Mouse (Mus musculus): ENCODE data around the gene Lima1. TPM values are rescaled to one million over a fixed set of nuclear protein-coding genes. Genes with fewer than 3 reads are reported as not detected.
"Not testable (repeated sequence)": the region's sequence is repeated elsewhere in the genome, so short reads cannot be mapped to it uniquely, and the experiment has no call there.

Lima1 gene
- polyA plus RNA-seq, 1 experiment from 2014 or later, result 19.9 TPM

DNA sequence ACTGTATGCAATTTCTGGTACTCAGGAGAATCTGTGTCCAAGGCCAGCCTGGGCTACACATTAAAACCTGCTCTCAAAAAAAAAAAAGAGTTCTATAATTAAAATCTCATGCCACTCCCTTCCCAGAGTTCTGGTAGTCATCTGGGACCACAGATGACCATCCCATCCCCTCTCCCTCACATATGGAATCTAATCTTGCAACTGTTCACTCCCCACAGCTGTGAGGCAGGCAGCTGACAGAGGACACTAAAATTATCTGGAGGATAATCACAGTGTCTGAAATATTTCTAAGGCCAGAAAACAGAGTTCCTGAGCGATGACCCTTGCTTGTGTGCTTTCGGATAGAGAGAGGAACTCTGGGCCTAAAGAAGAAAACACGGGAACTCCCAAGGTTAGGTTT lies 40.6 kb downstream of the Lima1 start:
- H3K27me3 ChIP-seq (ENCODE audit: control insufficient read depth, insufficient read depth, low read length), result no peaks in the 10 kb centered on the region
- ATAC-seq (replicated peaks; ENCODE audit: extremely low read depth, insufficient read depth, low FRiP score), result no peak
- no peak overlapping the region for H3K4me2 ChIP-seq (ENCODE audit: low read depth, low read length)
- no peak overlapping the region for H3K27ac ChIP-seq (ENCODE audit: low read length)
- H3K4me1 ChIP-seq (ENCODE audit: control insufficient read depth, insufficient read depth, low read length), result no peaks in the 10 kb centered on the region
- H3K36me3 ChIP-seq (ENCODE audit: control insufficient read depth, insufficient read depth), result no peaks in the 10 kb centered on the region
- H3K9ac ChIP-seq (ENCODE audit: low read length), result no peak overlapping the region
- 75% methylated on average over 3 of the region's 3 CpGs for WGBS
- no peak overlapping the region for H3K4me3 ChIP-seq (ENCODE audit: low read length)
- no peaks in the 10 kb centered on the region for H3K9me3 ChIP-seq (replicated peaks; ENCODE audit: control insufficient read depth, low read length)

DNA sequence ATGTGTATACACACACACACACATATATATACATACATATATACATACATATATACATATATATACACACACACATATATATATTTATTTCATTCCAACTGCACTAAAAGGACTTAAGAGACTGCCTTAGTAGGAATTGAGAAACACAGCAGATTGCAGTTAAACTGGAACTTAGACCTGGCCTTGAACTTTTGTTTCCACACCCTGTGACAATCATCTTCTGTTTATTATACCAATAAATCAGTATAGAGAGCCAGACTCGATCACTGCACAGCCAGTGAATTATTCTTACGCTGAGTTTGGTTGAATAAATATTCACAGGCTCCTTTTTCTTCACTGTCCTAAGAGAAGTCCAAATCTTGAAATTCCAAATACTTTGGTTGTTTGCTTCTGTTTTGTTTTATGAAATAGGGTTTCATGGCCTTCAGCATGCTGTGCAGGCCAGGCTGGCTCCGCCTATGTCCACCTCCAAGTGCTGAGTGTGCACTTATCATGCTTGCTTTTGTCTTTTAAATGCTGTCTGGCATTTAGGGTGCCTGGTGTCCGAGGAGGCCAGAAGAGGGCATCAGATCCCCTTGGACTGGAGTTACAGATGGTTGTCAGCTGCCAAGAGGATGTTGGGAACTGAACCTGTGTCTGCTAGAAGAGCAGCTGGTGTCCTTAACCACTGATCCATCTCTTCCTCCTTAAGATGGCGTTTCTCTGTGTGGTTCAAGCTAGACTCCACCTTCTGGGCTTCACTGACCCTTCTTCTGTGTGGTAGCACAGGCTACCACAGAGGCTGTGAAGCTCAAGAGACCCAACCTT lies 41.4 kb downstream of the Lima1 start:
- no peak for ATAC-seq (replicated peaks; ENCODE audit: extremely low read depth, insufficient read depth, low FRiP score)
- 84% methylated on average over 5 of the region's 5 CpGs for WGBS
- no peak overlapping the region for H3K4me2 ChIP-seq (ENCODE audit: low read depth, low read length)

DNA sequence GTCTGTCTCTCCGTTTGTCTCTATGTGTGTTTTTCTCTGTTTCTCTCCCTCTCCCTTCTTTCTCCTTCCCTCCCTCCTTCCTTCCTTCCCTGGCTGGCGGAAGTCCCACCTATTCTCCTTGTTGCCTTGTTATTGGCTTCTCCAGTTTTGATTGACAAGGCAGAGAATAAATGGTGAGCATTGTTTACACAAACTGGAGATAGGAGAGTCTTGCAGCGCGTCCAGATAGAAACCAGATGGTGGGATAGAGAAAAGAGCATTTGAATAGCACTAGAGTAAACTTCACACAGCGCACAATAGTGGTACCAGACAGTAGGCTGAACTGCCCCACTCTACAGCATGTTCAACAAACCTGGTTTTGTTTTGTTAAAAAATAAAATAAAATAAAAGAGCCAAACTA lies 43.7 kb downstream of the Lima1 start:
- Histone ChIP-seq H3K27me3 (ENCODE audit: control insufficient read depth, insufficient read depth, low read length) (no peaks in the 10 kb centered on the region), H3K27ac (ENCODE audit: low read length) (no peak overlapping the region), H3K9me3 (replicated peaks; ENCODE audit: control insufficient read depth, low read length) (no peaks in the 10 kb centered on the region), H3K9ac (ENCODE audit: low read length) (no peak overlapping the region), H3K4me1 (ENCODE audit: control insufficient read depth, insufficient read depth, low read length) (no peaks in the 10 kb centered on the region), H3K4me3 (ENCODE audit: low read length) (no peak overlapping the region), H3K4me2 (ENCODE audit: low read depth, low read length) (no peak overlapping the region), H3K36me3 (ENCODE audit: control insufficient read depth, insufficient read depth) (no peaks in the 10 kb centered on the region)
- no peak for ATAC-seq (replicated peaks; ENCODE audit: extremely low read depth, insufficient read depth, low FRiP score)
- 53% methylated on average over 5 of the region's 5 CpGs for WGBS

More for the DNA sequence above, 41.4 kb downstream of the Lima1 start:
- Histone ChIP-seq H3K36me3 (ENCODE audit: control insufficient read depth, insufficient read depth) (no peaks in the 10 kb centered on the region), H3K27ac (ENCODE audit: low read length) (no peak overlapping the region), H3K4me3 (ENCODE audit: low read length) (no peak overlapping the region), H3K9ac (ENCODE audit: low read length) (no peak overlapping the region), H3K9me3 (replicated peaks; ENCODE audit: control insufficient read depth, low read length) (no peaks in the 10 kb centered on the region), H3K4me1 (ENCODE audit: control insufficient read depth, insufficient read depth, low read length) (no peaks in the 10 kb centered on the region), H3K27me3 (ENCODE audit: control insufficient read depth, insufficient read depth, low read length) (no peaks in the 10 kb centered on the region)

DNA sequence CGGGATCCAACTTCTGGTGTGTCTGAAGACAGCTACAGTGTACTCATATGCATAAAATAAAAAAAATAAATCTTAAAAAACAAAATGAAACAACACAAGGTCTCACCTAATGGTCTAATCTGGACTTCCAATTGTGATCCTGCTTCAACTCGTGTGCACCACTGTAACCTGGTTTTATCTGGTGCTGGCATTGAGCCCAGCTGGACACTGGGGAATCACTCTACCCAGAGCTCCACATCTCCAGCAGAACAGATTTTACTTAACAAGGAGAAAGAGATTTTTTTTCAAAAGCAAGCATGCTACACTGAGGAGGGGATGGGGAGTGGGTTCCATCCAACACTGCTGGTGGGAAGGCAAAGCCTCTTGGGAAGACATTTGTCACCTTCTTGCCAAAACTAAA lies 47.2 kb downstream of the Lima1 start:
- H3K4me2 ChIP-seq (ENCODE audit: low read depth, low read length), result no peak overlapping the region
- WGBS, result 53% methylated on average over 2 of the region's 2 CpGs
- H3K9ac ChIP-seq (ENCODE audit: low read length), result no peak overlapping the region
- no peaks in the 10 kb centered on the region for H3K9me3 ChIP-seq (replicated peaks; ENCODE audit: control insufficient read depth, low read length)
- H3K27me3 ChIP-seq (ENCODE audit: control insufficient read depth, insufficient read depth, low read length), result no peaks in the 10 kb centered on the region
- H3K36me3 ChIP-seq (ENCODE audit: control insufficient read depth, insufficient read depth), result no peaks in the 10 kb centered on the region
- no peak overlapping the region for H3K4me3 ChIP-seq (ENCODE audit: low read length)
- no peaks in the 10 kb centered on the region for H3K4me1 ChIP-seq (ENCODE audit: control insufficient read depth, insufficient read depth, low read length)
- H3K27ac ChIP-seq (ENCODE audit: low read length), result no peak overlapping the region
- ATAC-seq (replicated peaks; ENCODE audit: extremely low read depth, insufficient read depth, low FRiP score), result no peak

DNA sequence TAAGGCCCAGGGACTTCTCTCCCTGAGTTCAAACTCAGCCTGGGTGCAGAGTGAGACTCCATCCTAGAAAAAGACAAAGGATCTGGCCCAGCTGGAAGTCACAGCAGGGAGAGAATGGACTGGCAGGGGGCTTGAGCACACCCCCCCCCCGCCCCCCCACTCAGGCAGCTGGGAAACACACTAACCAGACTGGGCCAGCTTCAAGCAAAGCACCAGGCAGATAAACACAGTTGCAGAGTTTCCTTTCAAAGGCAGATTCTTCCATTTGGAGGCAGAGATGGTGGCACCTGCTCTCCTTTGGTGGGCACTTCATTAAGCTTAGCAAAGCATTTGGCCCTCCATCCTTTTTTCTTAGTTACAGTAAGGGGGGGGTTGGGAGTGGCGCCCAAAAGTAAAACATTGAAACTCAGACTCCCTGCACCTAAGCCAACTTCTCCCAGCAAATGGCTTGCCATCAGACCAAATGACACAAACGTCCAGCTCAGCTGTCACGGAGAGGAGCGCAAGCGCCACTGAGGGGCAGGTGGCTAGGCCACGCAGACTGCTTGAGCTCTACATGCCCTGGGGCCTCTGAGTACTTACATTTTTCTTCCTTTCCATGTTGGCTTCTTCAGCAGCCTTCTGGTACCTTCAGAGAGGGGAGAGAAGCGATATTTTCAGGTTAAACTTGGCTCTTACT lies 48.9 kb downstream of the Lima1 start:
- H3K36me3 ChIP-seq (ENCODE audit: control insufficient read depth, insufficient read depth), result no peaks in the 10 kb centered on the region
- H3K27ac ChIP-seq (ENCODE audit: low read length), result no peak overlapping the region
- H3K27me3 ChIP-seq (ENCODE audit: control insufficient read depth, insufficient read depth, low read length), result no peaks in the 10 kb centered on the region
- H3K9ac ChIP-seq (ENCODE audit: low read length), result no peak overlapping the region
- H3K4me3 ChIP-seq (ENCODE audit: low read length), result no peak overlapping the region
- no peak for ATAC-seq (replicated peaks; ENCODE audit: extremely low read depth, insufficient read depth, low FRiP score)
- no peaks in the 10 kb centered on the region for H3K9me3 ChIP-seq (replicated peaks; ENCODE audit: control insufficient read depth, low read length)
- no peak overlapping the region for H3K4me2 ChIP-seq (ENCODE audit: low read depth, low read length)
- H3K4me1 ChIP-seq (ENCODE audit: control insufficient read depth, insufficient read depth, low read length), result no peaks in the 10 kb centered on the region
- WGBS, result 75% methylated on average over 8 of the region's 8 CpGs

DNA sequence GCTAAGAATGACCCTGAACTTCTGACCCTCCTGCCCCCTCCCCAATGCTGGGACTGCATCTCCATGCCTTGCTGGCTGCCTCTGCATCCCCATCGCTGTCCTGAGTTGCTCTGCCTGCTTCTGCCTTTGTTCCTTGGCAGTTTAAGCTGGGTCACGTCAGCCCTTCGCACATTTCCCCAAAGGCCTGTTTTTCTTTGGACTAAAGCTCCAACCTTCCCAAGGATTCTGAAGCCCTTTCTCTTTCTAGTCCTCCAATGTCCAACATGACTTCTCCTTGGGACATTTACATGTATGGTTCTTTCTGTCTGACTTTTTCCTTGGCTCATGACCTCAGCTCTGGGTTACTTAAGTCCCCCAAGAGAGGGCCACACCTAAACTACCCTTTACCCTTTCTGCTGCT lies 50.0 kb downstream of the Lima1 start:
- Histone ChIP-seq H3K9ac (ENCODE audit: low read length) (no peak overlapping the region), H3K36me3 (ENCODE audit: control insufficient read depth, insufficient read depth) (no peaks in the 10 kb centered on the region), H3K9me3 (replicated peaks; ENCODE audit: control insufficient read depth, low read length) (no peaks in the 10 kb centered on the region), H3K4me2 (ENCODE audit: low read depth, low read length) (no peak overlapping the region), H3K27me3 (ENCODE audit: control insufficient read depth, insufficient read depth, low read length) (no peaks in the 10 kb centered on the region), H3K4me3 (ENCODE audit: low read length) (no peak overlapping the region), H3K4me1 (ENCODE audit: control insufficient read depth, insufficient read depth, low read length) (peaks cover 5% of the 10 kb centered on the region), H3K27ac (ENCODE audit: low read length) (no peak overlapping the region)
- WGBS, result 91% methylated on average over 3 of the region's 3 CpGs
- no peak for ATAC-seq (replicated peaks; ENCODE audit: extremely low read depth, insufficient read depth, low FRiP score)

DNA sequence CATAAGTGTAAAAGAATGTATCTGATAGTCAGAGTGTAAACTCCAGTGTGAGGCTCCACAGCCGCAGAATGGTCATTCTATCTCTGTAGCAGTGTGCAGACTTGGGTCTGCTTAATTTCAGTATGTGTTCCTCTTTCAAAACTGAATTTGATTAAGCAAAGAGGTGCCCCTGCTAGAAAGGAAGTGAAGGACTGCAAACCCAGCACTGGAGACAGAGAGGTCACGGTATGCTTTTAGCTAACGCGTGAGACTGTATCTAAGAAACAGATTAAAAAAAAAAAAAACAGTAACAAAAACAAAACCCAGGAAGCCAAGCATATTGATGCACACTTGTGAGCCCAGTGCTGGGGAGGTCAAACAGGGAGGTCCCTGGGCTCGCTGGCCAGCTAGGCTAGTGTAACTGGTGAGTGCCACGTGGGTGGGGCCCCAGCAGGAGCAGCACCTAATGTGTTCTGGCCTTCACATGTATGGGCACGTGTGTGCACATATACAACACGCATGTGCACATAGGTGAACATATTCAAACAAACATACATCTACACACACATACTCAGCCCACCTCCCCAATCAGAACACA lies 51.8 kb downstream of the Lima1 start:
- H3K4me2 ChIP-seq (ENCODE audit: low read depth, low read length), result no peak overlapping the region
- H3K27ac ChIP-seq (ENCODE audit: low read length), result no peak overlapping the region
- H3K27me3 ChIP-seq (ENCODE audit: control insufficient read depth, insufficient read depth, low read length), result no peaks in the 10 kb centered on the region
- ATAC-seq (replicated peaks; ENCODE audit: extremely low read depth, insufficient read depth, low FRiP score), result no peak
- whole genome bisulfite sequencing, result 51% methylated on average over 8 of the region's 8 CpGs
- H3K9ac ChIP-seq (ENCODE audit: low read length), result no peak overlapping the region
- no peaks in the 10 kb centered on the region for H3K9me3 ChIP-seq (replicated peaks; ENCODE audit: control insufficient read depth, low read length)
- peaks cover 7% of the 10 kb centered on the region for H3K4me1 ChIP-seq (ENCODE audit: control insufficient read depth, insufficient read depth, low read length)
- H3K4me3 ChIP-seq (ENCODE audit: low read length), result no peak overlapping the region
- no peaks in the 10 kb centered on the region for H3K36me3 ChIP-seq (ENCODE audit: control insufficient read depth, insufficient read depth)

DNA sequence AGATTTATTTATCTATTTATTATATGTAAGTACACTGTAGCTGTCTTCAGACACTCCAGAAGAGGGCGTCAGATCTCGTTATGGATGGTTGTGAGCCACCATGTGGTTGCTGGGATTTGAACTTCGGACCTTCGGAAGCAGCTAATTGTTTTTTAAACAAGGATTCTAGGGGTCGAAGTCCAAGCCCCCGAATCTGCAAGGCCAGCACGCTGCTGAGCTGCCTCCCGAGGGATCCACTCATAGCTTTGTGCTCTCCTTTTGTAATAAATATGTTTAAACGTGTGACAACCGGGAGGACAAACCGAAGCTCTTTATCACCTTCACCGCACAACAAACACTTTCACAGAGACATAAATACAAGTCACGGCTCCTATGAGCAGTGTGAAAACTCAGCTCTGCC lies 52.8 kb downstream of the Lima1 start:
- 91% methylated on average over 13 of the region's 13 CpGs for WGBS
- not testable (repeated sequence) for H3K9me3 ChIP-seq (replicated peaks; ENCODE audit: control insufficient read depth, low read length); H3K27me3 ChIP-seq (ENCODE audit: control insufficient read depth, insufficient read depth, low read length); H3K4me3 ChIP-seq (ENCODE audit: low read length); H3K4me1 ChIP-seq (ENCODE audit: control insufficient read depth, insufficient read depth, low read length); H3K4me2 ChIP-seq (ENCODE audit: low read depth, low read length); H3K27ac ChIP-seq (ENCODE audit: low read length); ATAC-seq (replicated peaks; ENCODE audit: extremely low read depth, insufficient read depth, low FRiP score); H3K36me3 ChIP-seq (ENCODE audit: control insufficient read depth, insufficient read depth); H3K9ac ChIP-seq (ENCODE audit: low read length)

DNA sequence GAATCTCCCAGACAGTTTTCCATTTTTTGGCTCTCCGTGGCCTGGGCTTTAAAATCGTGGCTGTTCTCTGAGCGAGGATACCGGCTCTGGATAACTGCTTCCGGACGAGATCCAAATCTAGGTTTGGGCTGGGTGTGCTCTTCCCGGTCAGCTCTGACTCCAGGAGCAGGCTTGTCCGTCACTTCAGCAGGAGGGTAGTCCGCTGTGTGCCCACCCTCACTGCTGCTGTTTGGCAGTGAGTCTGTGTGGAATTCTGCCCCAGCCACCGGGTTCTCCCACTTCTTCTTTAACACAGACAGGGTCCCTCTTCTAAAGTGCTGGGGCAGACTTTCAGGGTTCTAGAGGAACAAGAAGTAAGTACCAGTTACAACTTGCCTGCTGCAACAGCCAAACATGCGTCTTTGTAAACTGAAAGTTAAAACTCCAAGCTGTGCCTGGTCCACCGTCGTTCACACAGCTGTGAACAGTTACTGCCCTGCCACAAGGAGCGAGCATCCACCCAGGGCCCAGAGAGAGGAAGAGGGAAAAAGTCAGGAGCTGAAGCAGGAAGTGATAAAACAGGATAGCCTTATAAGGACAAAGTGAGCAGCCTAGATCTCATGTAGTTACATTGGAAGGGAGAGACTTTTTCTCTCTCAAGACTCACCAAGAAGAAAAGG lies 55.5 kb downstream of the Lima1 start:
- Histone ChIP-seq H3K9ac (ENCODE audit: low read length) (peak overlapping the region; percentile 84), H3K4me1 (ENCODE audit: control insufficient read depth, insufficient read depth, low read length) (peaks cover 14% of the 10 kb centered on the region), H3K27me3 (ENCODE audit: control insufficient read depth, insufficient read depth, low read length) (no peaks in the 10 kb centered on the region), H3K9me3 (replicated peaks; ENCODE audit: control insufficient read depth, low read length) (peaks cover 3% of the 10 kb centered on the region; the same call in 1 of the 2 replicates), H3K27ac (ENCODE audit: low read length) (peak overlapping the region; percentile 92), H3K4me3 (ENCODE audit: low read length) (peak overlapping the region; percentile 63), H3K36me3 (ENCODE audit: control insufficient read depth, insufficient read depth) (peaks cover 12% of the 10 kb centered on the region), H3K4me2 (ENCODE audit: low read depth, low read length) (peak overlapping the region; percentile 81)
- WGBS, result 12% methylated on average over 14 of the region's 14 CpGs
- peak; percentile 74 for ATAC-seq (replicated peaks; ENCODE audit: extremely low read depth, insufficient read depth, low FRiP score)
